Mouse (Mus musculus) CD4-positive helper T cell, adult 2 months (primary cell): ENCODE results near the gene Gm44965.

ENCODE experiments used
- DNase-seq: peaks from one replicate; pipeline ENCODE4 v3.0.0-alpha.2; 2012; ENCODE audit warnings: low read depth, missing footprints, low spot score

Gm44965 gene

GRCm38 (mm10) chr6:48626464-48626863 lies 32.7 kb downstream of the Gm44965 start, which contains the start of gene AI854703:
TSS of gene AI854703 (plus strand) at chr6:48626764.
- DNase-seq: no peak

GRCm38 (mm10) chr6:48626984-48627383 lies 33.2 kb downstream of the Gm44965 start:
- DNase-seq: peak; percentile 54

- no peak for DNase-seq
Observed at GRCm38 (mm10) chr6:48627511-48627924, 33.8 kb downstream of the Gm44965 start.

- DNase-seq: no peak
Observed at GRCm38 (mm10) chr6:48628377-48628776, 34.6 kb downstream of the Gm44965 start.

- peak; percentile 74 for DNase-seq
Observed at GRCm38 (mm10) chr6:48628808-48629660, 35.3 kb downstream of the Gm44965 start.

- no peak for DNase-seq
Observed at GRCm38 (mm10) chr6:48629661-48630034, 35.9 kb downstream of the Gm44965 start.

GRCm38 (mm10) chr6:48630831-48631230 lies 37.1 kb downstream of the Gm44965 start:
- DNase-seq: no peak

- DNase-seq: no peak
Observed at GRCm38 (mm10) chr6:48635105-48635504, 41.4 kb downstream of the Gm44965 start.

GRCm38 (mm10) chr6:48636515-48636914 lies 42.8 kb downstream of the Gm44965 start:
- no peak for DNase-seq

GRCm38 (mm10) chr6:48637811-48638500 lies 44.2 kb downstream of the Gm44965 start:
- DNase-seq: no peak

GRCm38 (mm10) chr6:48638553-48638952 lies 44.8 kb downstream of the Gm44965 start:
- no peak for DNase-seq

- DNase-seq: no peak
Observed at GRCm38 (mm10) chr6:48641391-48641790, 47.6 kb downstream of the Gm44965 start.

GRCm38 (mm10) chr6:48642764-48643292 lies 49.1 kb downstream of the Gm44965 start:
- DNase-seq: peak; percentile 80

GRCm38 (mm10) chr6:48645660-48646308 lies 52.0 kb downstream of the Gm44965 start:
- peak; percentile 85 for DNase-seq

GRCm38 (mm10) chr6:48646309-48646690 lies 52.6 kb downstream of the Gm44965 start:
- DNase-seq: peak; percentile 44

GRCm38 (mm10) chr6:48646995-48647394 lies 53.3 kb downstream of the Gm44965 start, which contains the start of gene Gimap8:
TSS of gene Gimap8 (plus strand) at chr6:48647234.
- DNase-seq: peak; percentile 91

- no peak for DNase-seq
Observed at GRCm38 (mm10) chr6:48647611-48648010, 53.9 kb downstream of the Gm44965 start.

GRCm38 (mm10) chr6:48648779-48649178 lies 55.0 kb downstream of the Gm44965 start:
- DNase-seq: no peak

- DNase-seq: no peak
Observed at GRCm38 (mm10) chr6:48650041-48650440, 56.3 kb downstream of the Gm44965 start.

- DNase-seq: no peak
Observed at GRCm38 (mm10) chr6:48658721-48659120, 65.0 kb downstream of the Gm44965 start.

GRCm38 (mm10) chr6:48664750-48665149 lies 71.0 kb downstream of the Gm44965 start:
- no peak for DNase-seq

GRCm38 (mm10) chr6:48665471-48665870 lies 71.7 kb downstream of the Gm44965 start:
- no peak for DNase-seq
